Mouse (Mus musculus): ENCODE measurements at regions not wholly inside any gene's neighbourhood (a gene's known extent, or its start where the extent isn't known, plus 50 kb on each side); places are given as distances from the start of the nearest gene placed in this dataset.

DNA sequence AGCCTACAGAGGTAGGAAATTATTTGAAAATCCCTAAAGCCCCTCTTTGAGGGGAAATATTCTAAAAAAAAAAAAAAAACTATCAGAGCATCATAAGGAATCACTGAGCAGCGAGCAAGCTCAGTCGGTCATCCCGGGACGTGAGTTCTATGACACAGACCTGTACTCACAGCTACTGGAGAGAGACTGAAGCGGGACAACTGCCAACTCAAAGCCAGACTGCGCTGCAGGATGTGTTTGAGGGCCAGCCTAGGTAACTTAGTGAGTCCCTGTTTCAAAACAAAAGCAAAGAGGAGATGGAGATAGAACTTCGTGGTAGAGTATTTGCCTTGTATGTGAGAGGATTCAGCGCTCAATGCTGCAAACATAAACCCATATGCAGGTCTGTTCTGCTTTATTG lies 439.1 kb downstream of the Rwdd3 start:
- H3K9ac ChIP-seq (ENCODE audit: low read depth, low read length): no peak overlapping the region
- H3K4me1 ChIP-seq (ENCODE audit: control insufficient read depth, insufficient read depth, low read length): no peaks in the 10 kb centered on the region
- H3K36me3 ChIP-seq (ENCODE audit: control insufficient read depth, insufficient read depth, low read length): no peaks in the 10 kb centered on the region
- intact Hi-C loops (cut with DNase I): no loop called here
- TF ChIP-seq EP300 (IDR thresholded peaks at IDR 0.05; ENCODE audit: insufficient read depth, low read depth, low read length) (no peak), POLR2A (IDR thresholded peaks at IDR 0.05; ENCODE audit: insufficient read depth, low read depth, low read length) (no peak), CTCF (IDR thresholded peaks at IDR 0.05) (no peak)
- no peak overlapping the region for H3K27ac ChIP-seq
- 86% methylated on average over 8 of the region's 8 CpGs for WGBS
- H3K27me3 ChIP-seq (ENCODE audit: control insufficient read depth, insufficient read depth, low read length): no peaks in the 10 kb centered on the region
- no peak overlapping the region for H3K4me3 ChIP-seq
- no peak for DNase-seq
- no peaks in the 10 kb centered on the region for H3K79me2 ChIP-seq (replicated peaks; ENCODE audit: control insufficient read depth, insufficient read depth, low read length)

DNA sequence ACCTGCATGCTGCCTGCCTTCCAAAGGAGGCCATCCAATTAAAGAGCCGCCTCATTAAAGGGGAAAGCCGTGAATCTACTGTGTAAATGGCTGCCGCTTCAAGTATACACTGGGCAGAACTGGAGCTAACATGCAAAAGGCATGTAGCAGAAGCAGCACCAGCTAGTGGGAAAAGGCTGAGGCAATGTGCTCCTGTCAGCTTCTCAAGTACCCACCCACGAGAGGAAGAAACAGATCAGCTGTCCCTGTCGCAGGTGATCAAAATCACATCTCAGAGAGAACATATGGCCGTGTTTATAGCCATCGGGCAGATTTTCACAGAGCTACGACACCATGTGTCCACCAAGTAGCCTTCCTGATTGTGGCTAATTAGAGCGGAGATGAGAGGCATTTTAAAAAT lies 440.2 kb downstream of the Rwdd3 start:
- intact Hi-C loops (cut with DNase I): no loop called here
- 79% methylated on average over 9 of the region's 9 CpGs for WGBS
- DNase-seq: no peak
- Histone ChIP-seq H3K36me3 (ENCODE audit: control insufficient read depth, insufficient read depth, low read length) (no peaks in the 10 kb centered on the region), H3K27me3 (ENCODE audit: control insufficient read depth, insufficient read depth, low read length) (no peaks in the 10 kb centered on the region), H3K9ac (ENCODE audit: low read depth, low read length) (no peak overlapping the region), H3K4me3 (no peak overlapping the region), H3K79me2 (replicated peaks; ENCODE audit: control insufficient read depth, insufficient read depth, low read length) (no peaks in the 10 kb centered on the region), H3K4me1 (ENCODE audit: control insufficient read depth, insufficient read depth, low read length) (no peaks in the 10 kb centered on the region), H3K27ac (no peak overlapping the region)
- no peak for TF ChIP-seq POLR2A (IDR thresholded peaks at IDR 0.05; ENCODE audit: insufficient read depth, low read depth, low read length)

DNA sequence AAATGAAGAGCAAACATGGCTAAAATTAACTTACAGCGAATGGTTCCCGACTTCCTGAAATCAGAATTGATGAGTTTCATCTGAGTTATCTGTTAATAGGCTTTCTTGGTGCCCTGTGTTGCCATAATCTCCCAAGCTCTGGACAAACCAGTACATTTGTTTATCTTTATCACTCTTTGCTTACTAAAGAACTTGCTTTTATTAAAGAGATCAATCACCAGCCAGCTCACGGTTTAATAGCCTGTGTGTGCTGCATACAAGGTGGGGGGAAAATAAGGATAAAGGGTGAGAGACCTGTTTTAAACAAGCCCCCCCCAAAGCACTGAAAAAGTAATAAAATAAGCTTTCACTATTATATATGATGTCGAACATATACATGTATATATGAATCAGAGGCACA lies 441.3 kb downstream of the Rwdd3 start:
- H3K4me1 ChIP-seq (ENCODE audit: control insufficient read depth, insufficient read depth, low read length): no peaks in the 10 kb centered on the region
- H3K36me3 ChIP-seq (ENCODE audit: control insufficient read depth, insufficient read depth, low read length): no peaks in the 10 kb centered on the region
- no peak overlapping the region for H3K9ac ChIP-seq (ENCODE audit: low read depth, low read length)
- no peaks in the 10 kb centered on the region for H3K79me2 ChIP-seq (replicated peaks; ENCODE audit: control insufficient read depth, insufficient read depth, low read length)
- intact Hi-C loops (cut with DNase I): no loop called here
- H3K27ac ChIP-seq: no peak overlapping the region
- DNase-seq: no peak
- no peaks in the 10 kb centered on the region for H3K27me3 ChIP-seq (ENCODE audit: control insufficient read depth, insufficient read depth, low read length)
- no peak overlapping the region for H3K4me3 ChIP-seq
- 71% methylated on average over 4 of the region's 4 CpGs for WGBS
- TF ChIP-seq CTCF (IDR thresholded peaks at IDR 0.05) (no peak), EP300 (IDR thresholded peaks at IDR 0.05; ENCODE audit: insufficient read depth, low read depth, low read length) (no peak), POLR2A (IDR thresholded peaks at IDR 0.05; ENCODE audit: insufficient read depth, low read depth, low read length) (no peak)

DNA sequence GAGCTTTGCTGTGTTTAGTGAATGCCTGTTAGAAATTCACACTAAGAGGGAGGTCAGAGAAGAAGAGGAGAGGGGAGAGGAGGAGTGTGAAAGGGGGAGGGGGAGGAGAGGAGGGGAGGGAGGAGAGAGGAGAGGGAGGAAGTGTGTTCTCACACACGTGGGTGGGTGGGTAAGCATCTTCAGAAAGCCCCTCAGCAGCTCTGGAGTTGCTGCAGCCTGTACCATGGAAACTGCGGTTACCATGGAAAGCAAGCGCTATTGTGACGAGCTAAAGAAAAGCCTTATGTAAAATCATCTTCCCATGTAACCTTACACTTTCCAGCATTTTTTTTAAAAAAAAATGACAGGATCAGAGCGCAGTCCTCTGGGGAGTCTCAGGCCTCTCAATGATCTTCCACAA lies 441.8 kb downstream of the Rwdd3 start:
- H3K4me1 ChIP-seq (ENCODE audit: control insufficient read depth, insufficient read depth, low read length): no peaks in the 10 kb centered on the region
- H3K27me3 ChIP-seq (ENCODE audit: control insufficient read depth, insufficient read depth, low read length): no peaks in the 10 kb centered on the region
- no peaks in the 10 kb centered on the region for H3K36me3 ChIP-seq (ENCODE audit: control insufficient read depth, insufficient read depth, low read length)
- no peak overlapping the region for H3K4me3 ChIP-seq
- 67% methylated on average over 5 of the region's 5 CpGs for WGBS
- no peak for TF ChIP-seq POLR2A (IDR thresholded peaks at IDR 0.05; ENCODE audit: insufficient read depth, low read depth, low read length)
- TF ChIP-seq EP300 (IDR thresholded peaks at IDR 0.05; ENCODE audit: insufficient read depth, low read depth, low read length): no peak
- no peak for TF ChIP-seq CTCF (IDR thresholded peaks at IDR 0.05)
- DNase-seq: no peak
- no peaks in the 10 kb centered on the region for H3K79me2 ChIP-seq (replicated peaks; ENCODE audit: control insufficient read depth, insufficient read depth, low read length)
- no peak overlapping the region for H3K27ac ChIP-seq
- intact Hi-C loops (cut with DNase I): no loop called here
- H3K9ac ChIP-seq (ENCODE audit: low read depth, low read length): no peak overlapping the region

DNA sequence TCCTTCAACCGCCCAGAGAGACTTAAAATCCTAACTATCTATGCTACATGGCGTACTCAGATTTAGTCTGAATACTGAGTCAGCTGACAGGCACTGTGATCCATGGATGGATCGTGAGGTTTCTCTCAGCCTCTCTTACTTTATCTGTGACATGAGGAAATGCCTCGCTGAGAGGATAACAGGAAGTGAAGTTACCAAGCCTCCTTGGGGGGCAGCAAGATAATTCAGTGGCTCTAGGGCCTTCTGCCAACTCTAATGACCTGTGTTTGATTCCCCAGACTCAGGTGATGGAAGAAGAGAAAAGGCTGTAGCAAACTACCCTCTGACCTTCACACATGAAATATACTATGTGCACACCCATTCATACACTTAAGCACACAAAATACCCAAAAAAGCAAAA lies 486.3 kb downstream of the Rwdd3 start:
- no peak for TF ChIP-seq POLR2A (IDR thresholded peaks at IDR 0.05; ENCODE audit: insufficient read depth, low read depth, low read length)
- TF ChIP-seq EP300 (IDR thresholded peaks at IDR 0.05; ENCODE audit: insufficient read depth, low read depth, low read length): no peak
- TF ChIP-seq CTCF (IDR thresholded peaks at IDR 0.05): no peak
- no peaks in the 10 kb centered on the region for H3K79me2 ChIP-seq (replicated peaks; ENCODE audit: control insufficient read depth, insufficient read depth, low read length)
- no peaks in the 10 kb centered on the region for H3K4me1 ChIP-seq (ENCODE audit: control insufficient read depth, insufficient read depth, low read length)
- no peak for DNase-seq
- intact Hi-C loops (cut with DNase I): no loop called here
- no peaks in the 10 kb centered on the region for H3K36me3 ChIP-seq (ENCODE audit: control insufficient read depth, insufficient read depth, low read length)
- H3K27me3 ChIP-seq (ENCODE audit: control insufficient read depth, insufficient read depth, low read length): no peaks in the 10 kb centered on the region
- H3K4me3 ChIP-seq: no peak overlapping the region
- no peak overlapping the region for H3K27ac ChIP-seq
- H3K9ac ChIP-seq (ENCODE audit: low read depth, low read length): no peak overlapping the region
- WGBS: 34% methylated on average over 4 of the region's 4 CpGs

DNA sequence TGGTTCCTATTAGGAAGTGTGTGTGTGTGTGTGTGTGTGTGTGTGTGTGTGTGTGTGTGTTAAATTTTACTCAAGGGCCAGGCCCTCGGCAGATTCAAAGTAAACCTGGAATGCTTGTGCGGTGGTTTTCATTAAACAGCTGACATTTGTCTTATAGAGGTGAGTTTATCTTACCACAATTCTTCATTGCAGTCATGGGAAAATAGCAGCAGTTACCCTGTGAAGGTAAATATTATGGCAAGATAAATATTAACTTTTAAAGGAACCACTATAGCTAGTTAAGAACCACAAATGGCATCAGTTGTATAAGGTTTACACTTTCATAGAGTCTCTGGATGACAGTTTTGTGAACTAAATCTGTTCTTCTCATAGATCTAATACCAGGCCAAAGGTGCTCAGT lies 495.6 kb downstream of the Rwdd3 start:
- intact Hi-C loops (cut with DNase I): no loop called here
- no peaks in the 10 kb centered on the region for H3K36me3 ChIP-seq (ENCODE audit: control insufficient read depth, insufficient read depth, low read length)
- no peaks in the 10 kb centered on the region for H3K27me3 ChIP-seq (ENCODE audit: control insufficient read depth, insufficient read depth, low read length)
- H3K27ac ChIP-seq: no peak overlapping the region
- no peak for TF ChIP-seq CTCF (IDR thresholded peaks at IDR 0.05)
- no peak for TF ChIP-seq EP300 (IDR thresholded peaks at IDR 0.05; ENCODE audit: insufficient read depth, low read depth, low read length)
- TF ChIP-seq POLR2A (IDR thresholded peaks at IDR 0.05; ENCODE audit: insufficient read depth, low read depth, low read length): no peak
- 77% methylated on average over 2 of the region's 2 CpGs for WGBS
- no peak overlapping the region for H3K9ac ChIP-seq (ENCODE audit: low read depth, low read length)
- H3K4me1 ChIP-seq (ENCODE audit: control insufficient read depth, insufficient read depth, low read length): no peaks in the 10 kb centered on the region
- no peak overlapping the region for H3K4me3 ChIP-seq
- no peak for DNase-seq
- H3K79me2 ChIP-seq (replicated peaks; ENCODE audit: control insufficient read depth, insufficient read depth, low read length): no peaks in the 10 kb centered on the region
